Mouse (Mus musculus) heart, postnatal 0 days (tissue): ENCODE measurements at regions not wholly inside any gene's neighbourhood (a gene's known extent, or its start where the extent isn't known, plus 50 kb on each side); places are given as distances from the start of the nearest gene placed in this dataset.

Experiments used
- ATAC-seq: fragments of 200-750 bp; cut with Nextera tagmentation; 2 replicates; pipeline ENCODE4 v1.8.0; 2017; ENCODE audit warnings: low read depth, moderate number of reproducible peaks, moderate library complexity; ENCODE audit not compliant: insufficient read depth
- DNase-seq: peaks from one replicate; pipeline ENCODE4 v3.0.0-alpha.2; 2016; ENCODE audit warnings: low spot score
- H3K27ac ChIP-seq: fragments of 300-500 bp; sonication (generic); 2 replicates; pipeline ENCODE4 v1.5.1; 2014; ENCODE audit warnings: low read depth, mild to moderate bottlenecking
- H3K27me3 ChIP-seq: fragments of 300-500 bp; sonication (generic); 2 replicates; pipeline ENCODE4 v1.6.1; 2014; ENCODE audit warnings: low read length, mixed read lengths; ENCODE audit not compliant: control insufficient read depth, insufficient read depth
- H3K36me3 ChIP-seq: fragments of 300-500 bp; sonication (generic); replicated peaks from 2 replicates; pipeline ENCODE4 v1.6.1; 2014; ENCODE audit warnings: low read length, mixed read lengths; ENCODE audit not compliant: control insufficient read depth, insufficient read depth
- H3K4me1 ChIP-seq: fragments of 300-500 bp; sonication (generic); 2 replicates; pipeline ENCODE4 v1.6.1; 2014; ENCODE audit warnings: antibody characterized with exemption; ENCODE audit not compliant: control insufficient read depth, insufficient read depth
- H3K4me2 ChIP-seq: fragments of 300-500 bp; sonication (generic); 2 replicates; pipeline ENCODE4 v1.6.1; 2014; ENCODE audit warnings: low read depth, mild to moderate bottlenecking, low read length, moderate library complexity
- H3K4me3 ChIP-seq: fragments of 300-500 bp; sonication (generic); 2 replicates; pipeline ENCODE4 v1.5.1; 2014; ENCODE audit warnings: low read depth, low read length
- H3K9ac ChIP-seq: fragments of 300-500 bp; sonication (generic); replicated peaks from 2 replicates; pipeline ENCODE4 v1.6.1; 2014; ENCODE audit warnings: low read depth, low read length, mixed read lengths
- H3K9me3 ChIP-seq: fragments of 300-500 bp; sonication (generic); replicated peaks from 2 replicates; pipeline ENCODE4 v1.6.1; 2016; ENCODE audit warnings: low read length; ENCODE audit not compliant: control insufficient read depth
- CTCF ChIP-seq: IDR thresholded peaks from 2 replicates; pipeline ENCODE4 v1.5.1; 2016; ENCODE audit warnings: antibody characterized with exemption, control low read depth, low read depth
- EP300 ChIP-seq: IDR thresholded peaks from 2 replicates; pipeline ENCODE4 v1.6.1; 2016; ENCODE audit warnings: antibody characterized with exemption, low read depth
- WGBS: fragments of 180-500 bp; shearing (Covaris S2); extraction: QIAGEN DNeasy Blood & Tissue Kit; methylation state at CpG from one replicate; pipeline ENCODE4 v1.1.7; 2014; 5-methylcytosine and 5-hydroxymethylcytosine counted together

- WGBS, result 80% methylated on average over 9 of the region's 9 CpGs
- no peak for TF ChIP-seq CTCF
- TF ChIP-seq EP300, result no peak
- DNase-seq, result no peak
- Histone ChIP-seq H3K27ac (no peak overlapping the region), H3K9me3 (no peaks in the 10 kb centered on the region), H3K4me2 (no peak overlapping the region), H3K4me1 (no peaks in the 10 kb centered on the region), H3K9ac (no peak overlapping the region), H3K27me3 (no peaks in the 10 kb centered on the region), H3K36me3 (no peaks in the 10 kb centered on the region), H3K4me3 (no peak overlapping the region)
- no peak for ATAC-seq
Observed at GRCm38 (mm10) chr17:48823921-48824320, 108.3 kb upstream of the Lrfn2 start.

GRCm38 (mm10) chr17:48825212-48825913 lies 106.8 kb upstream of the Lrfn2 start:
- no peak for DNase-seq
- H3K9ac ChIP-seq, result no peak overlapping the region
- no peak for ATAC-seq
- no peaks in the 10 kb centered on the region for H3K36me3 ChIP-seq
- H3K4me2 ChIP-seq, result no peak overlapping the region
- no peak overlapping the region for H3K27ac ChIP-seq
- no peaks in the 10 kb centered on the region for H3K9me3 ChIP-seq
- 55% methylated on average over 9 of the region's 9 CpGs for WGBS
- no peaks in the 10 kb centered on the region for H3K4me1 ChIP-seq
- TF ChIP-seq EP300 (no peak), CTCF (no peak)
- no peak overlapping the region for H3K4me3 ChIP-seq
- no peaks in the 10 kb centered on the region for H3K27me3 ChIP-seq

DNA sequence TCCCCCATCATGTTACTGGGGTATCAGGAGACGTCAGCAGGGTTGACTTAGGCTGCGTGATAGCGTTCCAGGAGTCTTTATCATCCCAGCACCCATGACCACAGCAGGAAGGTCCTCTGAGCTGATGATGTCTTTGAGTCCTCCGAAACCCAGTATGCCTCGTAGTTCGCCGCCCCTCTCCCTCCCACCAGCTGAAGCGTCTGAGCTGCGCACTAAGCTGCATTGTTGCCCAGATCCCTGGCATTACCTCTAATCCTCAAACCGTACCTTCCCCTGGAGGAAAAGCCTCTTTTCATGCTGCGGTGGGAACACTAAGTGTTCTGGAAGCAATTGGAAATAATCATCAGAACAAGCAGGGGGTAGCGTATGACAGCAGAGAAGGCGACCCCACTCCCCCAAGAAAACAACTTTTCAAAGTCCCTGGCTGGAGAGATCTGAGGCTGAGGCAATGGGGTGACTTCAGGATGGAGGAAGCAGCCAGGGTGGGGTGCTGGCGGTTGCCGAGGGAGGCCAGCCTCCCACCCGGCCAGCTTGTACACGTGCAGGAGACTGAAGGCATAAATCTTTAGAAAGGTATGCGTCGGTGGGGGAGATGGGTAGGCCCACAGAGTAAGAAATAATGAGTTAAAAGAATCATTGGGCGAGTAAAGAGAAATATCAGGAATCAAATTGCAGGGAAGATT lies 93.7 kb upstream of the Lrfn2 start:
- Histone ChIP-seq H3K4me3 (no peak overlapping the region), H3K27ac (no peak overlapping the region), H3K4me1 (no peaks in the 10 kb centered on the region), H3K9me3 (no peaks in the 10 kb centered on the region), H3K27me3 (no peaks in the 10 kb centered on the region), H3K36me3 (no peaks in the 10 kb centered on the region), H3K4me2 (no peak overlapping the region), H3K9ac (no peak overlapping the region)
- DNase-seq (no peak), ATAC-seq (no peak)
- WGBS, result 67% methylated on average over 20 of the region's 20 CpGs
- TF ChIP-seq EP300, result no peak
- TF ChIP-seq CTCF, result no peak

- H3K4me2 ChIP-seq, result no peak overlapping the region
- no peak overlapping the region for H3K9ac ChIP-seq
- no peaks in the 10 kb centered on the region for H3K9me3 ChIP-seq
- ATAC-seq (no peak), DNase-seq (no peak)
- H3K36me3 ChIP-seq, result no peaks in the 10 kb centered on the region
- no peak overlapping the region for H3K27ac ChIP-seq
- H3K4me3 ChIP-seq, result no peak overlapping the region
- no peak for TF ChIP-seq EP300
- no peak for TF ChIP-seq CTCF
- no peaks in the 10 kb centered on the region for H3K27me3 ChIP-seq
- H3K4me1 ChIP-seq, result no peaks in the 10 kb centered on the region
- 40% methylated on average over 7 of the region's 7 CpGs for WGBS
Observed at GRCm38 (mm10) chr17:48847890-48848289, 84.3 kb upstream of the Lrfn2 start.

GRCm38 (mm10) chr17:48850910-48851309 lies 81.3 kb upstream of the Lrfn2 start:
- no peak for TF ChIP-seq EP300
- TF ChIP-seq CTCF, result no peak
- no peak overlapping the region for H3K4me2 ChIP-seq
- H3K9ac ChIP-seq, result no peak overlapping the region
- H3K36me3 ChIP-seq, result no peaks in the 10 kb centered on the region
- H3K4me3 ChIP-seq, result no peak overlapping the region
- no peaks in the 10 kb centered on the region for H3K27me3 ChIP-seq
- ATAC-seq (no peak), DNase-seq (no peak)
- no peaks in the 10 kb centered on the region for H3K4me1 ChIP-seq
- H3K9me3 ChIP-seq, result no peaks in the 10 kb centered on the region
- no peak overlapping the region for H3K27ac ChIP-seq

DNA sequence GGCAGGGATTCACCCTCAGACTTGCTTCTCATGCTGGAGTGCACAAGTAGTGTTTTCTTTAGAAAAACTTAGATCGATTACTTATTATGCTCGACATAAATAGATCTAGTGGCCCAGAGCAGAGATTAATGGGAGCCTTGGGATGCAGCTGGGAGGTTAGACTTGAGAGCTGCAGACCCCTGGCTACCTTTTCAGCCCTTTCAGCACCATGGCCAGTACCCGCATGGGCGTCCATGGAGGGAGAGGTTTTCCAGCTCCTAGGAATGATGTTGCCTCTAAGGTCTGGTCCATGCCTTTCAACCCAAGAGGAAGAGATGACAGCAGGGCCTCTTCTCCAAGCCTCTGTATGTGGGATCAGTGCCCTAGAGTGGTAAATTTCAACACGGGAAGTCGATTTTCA lies 73.3 kb upstream of the Lrfn2 start:
- Histone ChIP-seq H3K36me3 (no peaks in the 10 kb centered on the region), H3K9ac (no peak overlapping the region), H3K27me3 (no peaks in the 10 kb centered on the region), H3K27ac (no peak overlapping the region), H3K4me1 (no peaks in the 10 kb centered on the region), H3K9me3 (no peaks in the 10 kb centered on the region), H3K4me3 (no peak overlapping the region), H3K4me2 (no peak overlapping the region)
- 46% methylated on average over 6 of the region's 6 CpGs for WGBS
- ATAC-seq, result no peak
- no peak for DNase-seq
- no peak for TF ChIP-seq CTCF
- no peak for TF ChIP-seq EP300
